Mouse (Mus musculus): ENCODE measurements around the gene Smim15.

Gene Smim15

DNA sequence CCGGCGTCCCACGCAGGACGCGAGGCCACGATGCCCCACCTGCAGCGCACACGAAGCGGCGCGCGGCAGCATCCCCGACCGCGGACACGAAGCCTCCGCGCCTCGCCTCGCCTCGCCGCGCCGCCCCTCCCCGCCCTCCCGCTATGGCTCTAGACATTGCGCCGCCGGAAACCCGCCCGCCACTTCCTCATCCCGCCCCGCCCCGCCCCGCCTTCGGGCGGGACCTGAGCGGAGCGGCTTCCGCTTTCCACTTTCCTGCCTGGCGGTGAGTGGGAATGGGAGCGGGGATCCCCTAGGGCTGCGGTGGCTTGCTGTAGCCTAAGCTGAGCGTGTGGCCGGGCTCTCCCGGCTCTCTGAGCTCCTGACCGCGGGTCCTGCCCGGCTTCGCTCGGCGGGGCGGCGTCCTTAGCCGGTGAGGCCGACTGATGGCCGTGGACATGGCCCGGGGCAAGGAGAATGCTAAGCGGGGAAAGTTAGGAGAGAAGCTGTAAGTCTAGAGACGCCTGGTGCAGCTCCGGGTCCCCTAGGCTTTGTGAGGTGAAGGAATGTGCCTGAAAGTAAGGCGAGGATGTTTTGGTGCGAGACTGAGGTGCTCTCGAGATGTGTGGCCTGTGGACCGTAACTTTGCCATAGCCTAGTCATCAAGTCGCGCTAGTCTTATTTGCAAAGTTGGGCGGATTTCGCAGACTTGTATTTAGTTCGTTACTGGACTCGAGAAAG, at the start of gene Smim15:
Smim15 (plus strand) TSS at position 225 of the 720 bp plus-strand sequence.
- DNase-seq (ENCODE audit: low spot score) = peak; percentile 86

DNA sequence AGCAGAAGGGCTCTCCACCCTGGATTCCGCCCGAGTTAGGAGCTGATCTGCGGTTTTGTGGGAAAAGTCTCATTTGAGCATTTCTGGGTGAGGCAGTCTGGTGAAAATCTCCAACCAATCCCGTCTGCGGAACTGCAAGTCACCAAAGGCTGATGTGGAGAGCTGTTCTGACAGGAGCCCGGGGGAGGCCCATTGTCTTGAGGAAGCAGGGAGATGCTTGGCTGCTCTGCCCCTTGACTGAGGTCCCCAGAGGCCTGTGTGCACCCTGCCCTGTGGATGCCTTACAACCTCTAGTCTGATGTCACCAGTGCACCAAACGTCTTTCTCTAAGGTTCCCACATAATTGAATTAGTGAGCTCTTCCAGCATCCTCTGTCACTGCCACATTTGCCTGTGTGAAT, 49.0 kb upstream of the Smim15 start:
- DNase-seq (ENCODE audit: low spot score) = no peak

DNA sequence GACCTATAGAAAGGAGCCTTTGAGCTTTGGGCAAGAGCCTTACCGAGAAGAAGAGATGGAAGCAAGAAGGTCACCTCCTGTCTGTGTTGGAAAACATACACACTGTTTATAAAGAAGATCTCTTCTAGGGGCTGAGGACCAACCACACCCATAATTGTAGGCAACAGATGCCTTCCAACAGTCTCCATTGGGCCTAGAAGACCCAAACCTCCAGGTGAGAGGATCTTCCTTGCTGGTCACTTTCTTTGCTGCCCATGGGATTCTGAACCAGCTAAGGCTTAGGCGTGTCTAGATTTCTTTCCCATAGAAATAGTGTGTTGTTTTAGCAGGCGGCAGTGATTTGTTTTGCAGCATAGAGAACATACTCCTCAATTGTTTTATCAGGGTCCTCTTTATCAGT, 47.9 kb upstream of the Smim15 start:
- no peak for DNase-seq (ENCODE audit: low spot score)

DNA sequence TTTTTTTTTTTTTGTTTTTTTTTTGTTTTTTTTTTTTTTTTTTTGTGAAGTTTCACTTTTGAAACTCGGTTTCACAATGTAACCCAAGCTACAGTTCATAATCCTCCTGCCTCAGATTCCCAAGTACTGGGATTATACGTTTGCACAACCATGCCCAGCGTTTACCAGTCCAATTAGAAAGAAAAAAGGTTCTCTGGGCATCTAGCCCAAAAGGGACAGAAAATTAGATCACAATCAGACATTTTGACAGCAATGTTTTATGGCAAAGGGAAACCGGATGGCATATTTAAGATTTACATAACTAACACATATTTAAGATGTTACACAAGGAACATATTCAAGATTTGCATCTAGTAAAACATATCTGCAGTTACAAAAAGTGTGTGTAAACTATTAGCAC, 36.4 kb upstream of the Smim15 start:
- no peak for DNase-seq (ENCODE audit: low spot score)

DNA sequence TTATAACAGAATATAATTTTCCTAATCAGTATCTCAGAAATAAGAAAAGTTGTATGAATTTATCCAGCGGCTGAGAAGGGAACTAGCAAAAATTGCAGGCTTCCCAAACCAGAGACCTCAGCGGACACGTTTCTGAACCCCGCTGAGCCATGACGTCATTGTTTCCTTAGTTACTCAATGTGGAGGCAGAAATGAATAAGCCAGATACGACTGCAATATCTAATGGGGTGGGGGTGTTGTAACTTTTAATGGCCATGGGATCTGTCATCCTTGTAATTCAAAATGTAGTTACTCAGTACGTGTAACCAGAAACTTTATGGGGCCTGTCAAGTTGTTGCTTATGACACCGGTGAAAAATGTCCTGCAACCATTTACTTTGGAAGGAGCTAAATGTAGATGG, 31.1 kb upstream of the Smim15 start:
- no peak for DNase-seq (ENCODE audit: low spot score)

DNA sequence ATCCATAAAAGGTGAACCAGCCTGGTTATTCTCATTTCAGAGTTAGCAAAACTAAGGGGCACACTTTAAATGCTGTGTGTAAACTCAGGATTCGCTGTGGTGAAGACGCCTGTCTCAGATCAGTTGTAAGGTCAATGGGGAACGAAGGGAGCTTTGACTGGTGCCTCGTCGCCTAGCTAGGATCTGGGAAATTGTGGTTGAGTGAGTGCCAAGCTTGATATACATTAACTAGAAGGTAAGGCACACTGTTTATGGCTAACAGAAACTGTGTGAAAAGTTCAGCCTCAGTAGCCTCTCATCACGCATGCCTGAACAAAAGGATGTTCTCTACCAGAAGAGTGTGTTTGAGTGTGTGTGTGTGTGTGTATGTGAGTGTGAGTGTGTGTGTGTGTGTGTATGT, 30.4 kb upstream of the Smim15 start:
- no peak for DNase-seq (ENCODE audit: low spot score)

DNA sequence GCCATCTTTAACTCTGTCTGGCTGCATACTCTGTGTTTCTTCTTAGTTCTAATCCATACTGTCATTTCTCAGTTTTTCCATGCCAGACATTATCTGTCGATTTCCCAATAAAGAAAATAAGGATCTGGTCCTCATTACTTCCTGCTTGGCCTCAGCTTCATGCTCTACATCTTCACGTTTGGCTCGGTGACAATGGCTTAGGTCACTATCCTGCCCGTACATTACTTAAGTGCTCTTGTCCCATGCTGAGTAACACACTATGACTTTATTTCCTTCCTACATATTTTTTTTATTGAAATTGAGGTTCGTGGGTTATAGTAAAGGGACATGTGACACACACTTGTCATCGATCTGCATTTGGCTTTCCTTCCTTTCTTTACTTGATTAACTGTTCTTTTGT, 29.1 kb upstream of the Smim15 start:
- DNase-seq (ENCODE audit: low spot score) = no peak

DNA sequence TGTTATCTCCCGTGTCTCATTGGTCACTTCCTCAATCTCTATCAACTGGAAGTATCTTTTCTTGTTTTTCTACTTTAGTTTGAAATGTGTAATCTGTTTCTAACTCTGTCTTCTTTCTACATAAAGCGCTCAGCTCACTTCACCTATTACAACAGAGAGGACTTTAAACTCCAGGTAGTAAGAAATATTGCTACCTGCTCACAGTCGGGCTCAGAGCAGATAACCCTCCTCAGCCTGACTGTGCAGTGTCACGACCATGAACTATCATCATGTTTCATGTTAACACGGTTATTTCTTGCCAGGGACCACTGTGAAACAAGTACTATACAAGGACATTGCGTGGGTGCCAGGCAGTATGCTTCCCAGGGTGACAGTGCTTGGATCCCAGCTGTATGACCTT, 26.9 kb upstream of the Smim15 start:
- no peak for DNase-seq (ENCODE audit: low spot score)

DNA sequence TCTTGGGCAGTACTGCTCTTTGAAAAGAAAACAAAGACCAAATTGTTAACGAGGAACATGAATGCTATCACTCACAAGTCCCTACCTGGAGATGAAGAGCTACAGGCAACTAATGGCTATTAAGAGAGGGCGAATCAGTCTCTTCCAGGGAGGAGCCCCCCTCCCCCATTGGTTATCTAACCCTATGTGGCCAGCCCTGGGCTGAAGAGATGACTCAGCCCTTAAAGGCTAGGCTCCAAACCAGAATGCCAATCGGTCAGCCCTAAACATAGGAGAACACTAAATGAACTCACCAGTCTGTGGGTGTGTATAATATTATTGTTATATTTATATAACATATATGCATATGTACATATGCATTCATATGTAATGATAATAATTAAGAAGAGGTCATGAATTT, 18.4 kb upstream of the Smim15 start:
- DNase-seq (ENCODE audit: low spot score) = no peak

DNA sequence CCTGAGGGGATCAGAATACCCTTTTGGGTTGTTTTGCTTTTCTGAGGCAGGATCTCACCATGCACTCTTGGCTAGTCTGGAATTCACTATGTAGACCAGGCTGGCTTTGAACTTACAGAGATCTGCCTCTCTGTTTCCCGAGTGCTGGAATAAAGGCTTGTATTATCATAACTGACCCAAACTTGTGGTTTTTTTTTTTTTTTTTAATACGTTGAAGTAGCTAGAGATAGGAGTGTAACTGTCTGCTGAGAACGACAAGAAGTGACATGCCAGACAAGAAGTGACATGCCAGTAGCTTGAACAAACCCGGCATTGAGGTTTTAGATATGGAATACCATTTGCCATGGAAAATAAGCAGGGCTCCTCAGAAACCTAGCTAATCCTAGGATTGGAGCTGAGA, 11.5 kb upstream of the Smim15 start:
- DNase-seq (ENCODE audit: low spot score) = no peak

DNA sequence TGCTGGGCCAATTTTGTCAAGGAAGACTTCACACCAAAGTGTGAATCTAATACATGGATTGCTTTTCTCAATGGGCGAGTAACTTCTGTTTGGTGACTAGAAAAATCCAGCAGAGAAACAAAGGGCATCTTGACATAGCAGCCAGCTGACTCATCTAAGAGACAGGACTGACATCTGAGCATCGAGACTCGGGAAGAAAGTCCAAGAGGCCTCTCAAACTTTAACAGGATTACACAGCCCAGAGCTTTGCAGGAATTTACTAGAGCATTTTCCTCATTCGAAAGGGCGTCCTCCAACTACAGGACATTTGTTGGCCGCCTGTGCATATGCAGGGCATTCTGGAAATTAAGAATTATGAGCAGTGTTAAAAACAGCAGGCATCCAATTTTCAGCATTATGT, 4.9 kb upstream of the Smim15 start:
- no peak for DNase-seq (ENCODE audit: low spot score)

DNA sequence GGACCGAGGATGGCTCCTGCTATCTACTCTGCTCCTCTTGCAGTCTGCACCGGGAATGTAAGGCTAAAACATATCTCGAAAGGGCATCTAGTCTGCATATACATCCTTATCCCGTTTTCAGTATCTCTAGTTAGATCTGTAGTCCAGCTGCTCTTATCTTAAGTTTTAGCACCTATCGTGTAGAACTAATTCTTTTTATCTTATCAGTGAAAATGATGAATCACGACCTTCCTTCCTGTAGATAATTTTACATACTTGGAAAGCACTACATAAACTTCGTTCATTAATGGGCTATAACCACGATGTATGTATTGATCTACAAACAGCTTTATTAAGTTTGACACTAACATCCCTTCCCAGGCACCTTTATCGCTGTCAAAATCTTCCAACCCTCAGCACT, 4.3 kb upstream of the Smim15 start:
- no peak for DNase-seq (ENCODE audit: low spot score)

DNA sequence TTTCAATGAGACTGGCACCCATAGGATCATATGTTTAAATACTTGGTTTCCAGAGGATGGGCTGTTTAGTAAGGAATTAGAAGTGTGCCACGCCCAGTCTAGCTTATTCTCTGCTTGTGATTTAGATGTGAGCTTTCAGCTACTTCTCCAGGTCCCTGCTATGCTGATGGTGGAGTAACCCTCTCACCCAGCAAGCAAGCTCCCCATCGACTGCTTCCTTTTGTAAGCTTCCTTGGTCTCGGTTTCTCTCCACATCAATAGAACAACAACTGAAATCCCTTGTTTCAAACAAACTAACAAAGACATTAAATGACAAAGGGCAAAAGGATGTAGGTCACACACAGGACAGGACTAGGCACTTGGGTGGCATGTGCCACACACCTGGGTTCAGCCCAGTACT, 3.8 kb upstream of the Smim15 start:
- DNase-seq (ENCODE audit: low spot score) = no peak

DNA sequence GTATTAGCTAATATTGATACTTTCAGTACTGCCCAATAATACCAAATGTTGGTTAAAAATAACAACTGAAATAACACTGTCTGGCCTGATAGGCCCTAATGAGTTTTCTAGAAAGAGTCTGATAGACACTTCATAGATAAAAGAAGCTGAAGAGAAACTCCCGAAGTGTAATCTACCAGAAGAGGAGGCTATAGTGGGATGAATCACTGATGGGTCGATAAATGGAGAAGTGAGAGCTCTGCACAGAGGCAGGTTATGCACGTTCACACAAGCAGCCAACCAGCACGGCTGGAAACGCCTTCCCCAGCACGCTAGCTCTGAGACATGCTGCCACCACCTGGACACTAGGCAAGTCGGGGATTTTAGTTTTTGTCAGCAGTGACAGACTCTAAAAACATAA, 2.9 kb upstream of the Smim15 start:
- DNase-seq (ENCODE audit: low spot score) = peak; percentile 81

DNA sequence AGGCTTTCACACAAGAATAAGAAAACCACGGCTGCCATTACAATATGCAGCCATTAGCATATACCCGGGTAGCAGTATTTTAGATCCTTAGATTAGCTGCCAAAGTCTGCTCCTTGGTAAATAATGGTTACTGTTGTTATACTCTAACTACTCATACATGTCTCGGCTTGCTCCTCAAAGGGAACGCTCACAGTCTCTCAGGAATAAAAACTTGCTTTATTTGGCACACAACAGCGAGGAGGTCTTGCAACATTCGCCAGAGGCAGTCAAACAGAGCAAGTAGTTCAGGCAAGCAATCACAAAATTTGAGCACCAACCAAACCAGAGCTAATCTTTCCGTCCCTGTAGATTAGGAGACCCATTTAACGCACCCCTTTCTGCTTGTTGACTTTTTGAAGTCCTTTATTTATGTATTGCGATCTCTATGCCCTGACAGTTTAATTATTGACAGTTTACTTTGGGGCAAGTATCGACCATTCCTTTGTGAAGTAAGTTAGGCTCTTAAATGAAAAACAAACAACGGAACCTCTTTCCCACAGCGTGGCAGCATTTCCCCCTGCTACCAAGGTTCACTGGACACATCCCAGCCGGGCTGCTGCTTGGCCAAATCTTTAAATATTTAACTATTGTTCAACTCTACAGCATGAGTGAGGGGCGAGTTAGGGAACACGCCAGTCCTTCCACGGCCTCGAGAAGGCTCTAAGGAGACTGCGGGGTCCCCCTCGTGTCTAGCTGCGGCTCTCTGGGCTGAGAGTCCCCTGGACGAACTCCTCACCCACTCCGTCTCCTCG, 620 bp upstream of the Smim15 start:
- peak; percentile 40 for DNase-seq (ENCODE audit: low spot score)

DNA sequence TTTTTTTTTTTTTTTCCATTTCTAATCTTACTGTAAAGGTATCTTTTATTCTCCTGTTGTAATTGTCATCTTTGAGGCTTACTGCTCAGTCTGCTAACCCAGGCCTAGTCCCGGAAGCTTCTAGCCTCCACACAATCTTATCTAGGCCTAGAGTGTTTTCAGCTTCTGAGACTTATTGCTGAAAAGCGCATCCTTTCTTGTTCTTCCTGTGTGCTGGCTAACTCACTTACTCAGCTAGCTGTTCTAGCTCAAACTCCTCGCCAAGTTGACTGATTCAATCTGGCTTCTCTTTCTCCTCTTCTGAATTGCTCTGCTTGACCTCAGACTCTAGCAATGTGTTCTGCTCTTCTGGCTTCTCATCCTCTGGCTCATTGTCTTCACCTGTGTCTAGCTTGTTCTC, 1.4 kb downstream of the Smim15 start:
- no peak for DNase-seq (ENCODE audit: low spot score)

DNA sequence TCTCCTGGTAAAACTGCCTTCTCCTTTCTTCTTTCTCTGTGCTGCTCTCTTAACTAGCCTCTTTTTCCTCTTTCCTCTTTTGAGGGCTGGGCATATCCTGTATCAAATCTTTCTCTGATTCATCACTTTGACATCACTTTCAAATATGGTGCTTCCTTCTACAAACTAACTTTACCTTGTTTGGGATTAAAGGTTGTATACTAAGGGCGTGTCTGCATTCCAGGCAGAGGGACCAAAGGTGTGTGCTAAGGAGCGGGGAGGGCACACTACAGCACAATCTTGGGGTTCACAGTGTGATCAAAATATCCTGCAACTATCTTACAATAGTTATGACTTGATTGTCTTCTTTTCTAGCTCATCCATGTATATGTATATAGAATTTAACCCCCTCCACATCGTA, 1.8 kb downstream of the Smim15 start:
- no peak for DNase-seq (ENCODE audit: low spot score)

DNA sequence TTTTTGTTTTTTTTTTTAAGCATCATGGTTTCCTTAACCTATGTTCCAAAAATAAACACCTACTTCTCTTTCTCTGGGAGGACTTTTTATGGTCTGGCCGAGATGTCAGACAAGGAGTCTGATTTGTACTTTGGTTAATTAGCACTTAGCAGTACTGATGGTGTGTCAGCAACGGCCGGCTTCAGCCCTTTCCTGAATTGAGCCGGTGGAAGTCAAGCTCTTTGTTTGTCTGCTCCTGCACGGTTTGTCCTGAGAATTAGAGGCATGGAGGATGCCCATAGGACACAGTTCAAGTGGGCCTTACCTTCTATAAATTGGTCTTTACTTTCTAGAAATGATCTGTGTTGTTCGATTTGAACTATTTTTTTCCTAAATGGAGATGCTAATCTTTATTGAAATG, 2.6 kb downstream of the Smim15 start:
- no peak for DNase-seq (ENCODE audit: low spot score)

DNA sequence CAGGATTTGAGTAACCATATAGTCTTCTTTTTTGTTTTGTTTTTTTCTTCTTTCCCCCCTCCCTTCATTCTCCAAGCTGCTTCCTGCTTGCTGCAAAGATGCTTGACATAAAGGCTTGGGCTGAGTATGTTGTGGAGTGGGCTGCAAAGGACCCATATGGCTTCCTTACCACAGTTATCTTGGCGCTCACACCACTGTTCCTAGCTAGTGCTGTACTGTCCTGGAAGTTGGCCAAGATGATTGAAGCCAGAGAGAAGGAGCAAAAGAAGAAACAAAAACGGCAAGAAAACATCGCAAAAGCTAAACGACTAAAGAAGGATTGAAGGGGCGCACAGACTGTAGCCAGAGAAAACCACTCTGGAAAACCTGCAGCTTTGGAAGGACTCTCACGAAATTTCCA, 3.1 kb downstream of the Smim15 start:
- DNase-seq (ENCODE audit: low spot score) = peak; percentile 17

DNA sequence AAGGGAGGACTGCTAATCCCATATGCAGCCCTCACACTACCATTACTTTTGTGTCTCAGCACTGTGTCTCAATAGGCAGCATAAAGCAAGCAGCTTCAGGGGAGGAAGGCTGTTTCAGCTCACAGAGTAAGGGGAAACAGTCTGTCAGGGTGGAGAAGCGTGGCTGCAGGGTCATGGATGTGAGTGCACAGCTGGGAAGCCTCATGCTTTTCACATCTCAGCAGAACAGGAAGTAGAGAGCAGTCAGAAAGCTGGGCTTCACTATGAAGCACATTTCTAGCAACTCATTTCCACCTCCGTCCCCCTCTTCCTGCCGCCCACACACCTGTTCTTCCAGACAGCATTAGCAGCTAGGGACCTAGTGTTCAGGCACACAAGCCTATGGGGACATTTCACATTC, 12.7 kb downstream of the Smim15 start:
- no peak for DNase-seq (ENCODE audit: low spot score)

DNA sequence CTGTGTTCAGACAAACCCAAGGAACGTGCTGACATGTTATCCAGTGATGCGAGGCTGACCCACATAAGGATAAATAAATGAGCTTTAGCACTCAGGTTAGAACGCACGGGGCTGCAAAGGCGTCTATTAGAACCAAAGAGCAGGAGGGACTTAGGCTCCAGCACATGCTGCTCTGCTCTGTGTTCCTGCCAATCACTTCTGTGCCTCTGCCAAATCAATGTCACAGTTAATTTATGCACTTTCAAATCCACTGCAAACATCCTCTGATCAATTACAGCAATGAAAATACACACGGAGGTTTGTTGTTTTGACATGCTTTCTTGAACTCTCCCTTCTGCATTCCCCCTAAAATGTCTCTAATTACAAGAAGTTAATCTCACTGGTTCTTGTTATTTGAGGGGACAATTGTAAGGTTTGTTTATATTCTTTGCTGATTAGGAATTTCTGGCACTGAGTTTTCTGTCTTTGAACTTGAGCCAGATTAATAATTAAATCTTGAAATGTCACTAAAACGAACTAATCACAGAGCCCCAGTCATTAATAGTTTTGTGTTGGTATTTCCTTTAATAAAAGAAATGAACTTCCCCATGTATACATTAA, 16.1 kb downstream of the Smim15 start:
- no peak for DNase-seq (ENCODE audit: low spot score)

DNA sequence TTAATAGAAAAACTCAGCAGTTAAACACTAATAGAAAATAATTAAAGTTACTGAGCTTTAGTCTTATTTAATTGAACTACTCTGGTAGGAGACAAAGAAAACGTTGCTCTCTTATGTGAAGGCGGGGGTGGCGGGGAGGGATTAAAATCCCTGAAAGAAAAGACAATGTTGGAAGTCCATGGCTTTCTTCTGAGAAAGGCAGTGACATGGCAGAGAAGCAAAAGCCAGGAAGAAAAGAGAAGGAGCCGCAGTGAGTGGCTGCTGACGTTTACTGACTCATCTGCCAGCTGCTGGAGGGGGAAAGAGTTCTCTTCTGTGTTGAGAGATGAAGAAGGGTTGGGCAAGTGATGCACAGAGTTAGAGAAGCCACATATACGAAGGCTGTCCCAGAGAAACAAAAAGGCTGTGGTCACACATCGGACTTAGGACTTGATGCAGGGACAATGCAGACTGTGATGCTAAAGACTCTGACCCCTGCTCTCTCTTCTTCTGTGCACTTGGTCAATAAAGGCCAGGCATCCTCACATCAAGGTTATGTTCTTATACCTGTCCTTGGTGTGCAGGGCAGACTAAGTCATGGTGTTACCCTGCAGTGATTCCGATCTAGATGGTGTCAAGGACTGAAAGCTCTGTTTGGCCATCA, 16.8 kb downstream of the Smim15 start:
- no peak for DNase-seq (ENCODE audit: low spot score)

DNA sequence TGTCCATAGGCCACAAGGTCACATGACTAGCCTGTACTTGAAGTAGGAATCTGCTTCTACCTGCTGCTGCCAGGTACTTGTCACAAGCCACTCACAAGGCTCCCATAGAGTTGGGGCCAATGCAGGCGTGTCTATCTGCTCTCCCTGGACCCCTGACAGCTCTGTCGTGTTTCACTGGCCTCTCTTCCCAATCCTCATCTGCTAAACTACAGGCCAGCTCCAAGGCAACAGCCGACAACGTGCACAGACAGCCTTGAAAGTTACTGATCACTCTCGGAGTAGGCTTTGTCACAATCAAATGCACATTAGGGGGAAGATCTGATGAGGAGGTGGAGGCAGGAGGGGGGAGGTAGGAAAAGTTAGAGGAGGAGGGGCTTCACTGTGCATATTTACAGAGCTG, 18.7 kb downstream of the Smim15 start:
- no peak for DNase-seq (ENCODE audit: low spot score)

All from layer of hippocampus, adult 11-12 months (tissue).